ENCODE assay signal across 8 mouse cellular contexts in the genomic region with DNA sequence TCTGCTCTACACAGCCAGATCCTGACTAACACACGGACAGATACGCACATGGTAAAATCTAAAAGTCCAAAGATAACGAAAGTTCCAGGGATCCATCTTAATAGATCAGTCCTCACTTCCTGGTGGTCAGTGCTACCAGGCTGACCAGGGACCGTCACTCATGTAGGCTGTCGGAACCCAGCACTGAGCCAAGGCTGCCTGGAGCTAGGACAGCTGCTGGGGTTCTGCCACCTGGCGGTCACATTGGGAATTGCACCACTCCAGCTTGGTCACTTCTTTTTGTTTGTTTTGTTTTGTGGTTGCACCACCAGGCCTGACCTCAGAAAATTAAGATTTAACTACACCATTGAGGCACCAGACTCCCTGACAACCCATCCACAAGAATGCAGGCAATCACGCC. TPM values are rescaled to one million over a fixed set of nuclear protein-coding genes. Genes with fewer than 3 reads are reported as not detected.
DNase-seq lines count a peak whose midpoint lies in the region; ATAC-seq and TF ChIP-seq lines count a peak whose summit lies in the region.

No protein-coding gene starts in this region.

- intact Hi-C loops in left cerebral cortex, postnatal 14 days (cut with DNase I): loop anchor here (10.0 kb wide), 1 partner anchor 337 kb away; no protein-coding TSS in a partner anchor

- peak in 1 of 2 experiments; percentile 59 for DNase-seq in layer of hippocampus, adult 2 months (ENCODE audit: low spot score in 2 of 2)
- DNase-seq in layer of hippocampus, adult 9-11 months: no peak
- peak; percentile 70 for DNase-seq in brain, adult 2 months (ENCODE audit: low read depth, low spot score)
- peak; percentile 71 for DNase-seq in forelimb bud, embryonic 11.5 days (ENCODE audit: low read depth, low spot score)
- DNase-seq in left cerebral cortex, postnatal 14 days (ENCODE audit: low spot score in 2 of 2): peak; percentile 58 to 61
- DNase-seq in neural tube, embryonic 11.5 days (ENCODE audit: low spot score): peak; percentile 69
- DNase-seq in c-Kit-positive CD71-positive TER-119-positive erythroid progenitor cells, embryonic 14.5 days (ENCODE audit: low spot score): no peak

- no peaks in the 10 kb centered on the region for H3K36me3 ChIP-seq in ES-Bruce4 (ENCODE audit: control insufficient read depth, insufficient read depth, low read length, poor library complexity, severe bottlenecking)
- no peaks in the 10 kb centered on the region for H3K36me3 ChIP-seq in neural tube, embryonic 11.5 days (ENCODE audit: control insufficient read depth, insufficient read depth, low read length)

- no peak overlapping the region for H3K9ac ChIP-seq in ES-Bruce4 (ENCODE audit: low read depth, poor library complexity, severe bottlenecking)
- H3K9ac ChIP-seq in neural tube, embryonic 11.5 days (ENCODE audit: low read length): no peak overlapping the region

- H3K4me3 ChIP-seq in layer of hippocampus, adult 2 months: no peak overlapping the region
- H3K4me3 ChIP-seq in ES-Bruce4 (ENCODE audit: low read depth, low read length): no peak overlapping the region
- H3K4me3 ChIP-seq in neural tube, embryonic 11.5 days (ENCODE audit: low read depth, low read length): no peak overlapping the region

- no peaks in the 10 kb centered on the region for H3K27me3 ChIP-seq in ES-Bruce4 (ENCODE audit: control insufficient read depth, insufficient read depth, low read length, poor library complexity, severe bottlenecking)
- H3K27me3 ChIP-seq in neural tube, embryonic 11.5 days (ENCODE audit: control insufficient read depth, insufficient read depth, low read length): no peaks in the 10 kb centered on the region; the same call in 1 of the 2 replicates

- TF ChIP-seq CTCF in layer of hippocampus, adult 2 months (conservative IDR thresholded peaks at IDR 0.05): peak; percentile 96
- TF ChIP-seq CTCF in ES-Bruce4 (IDR thresholded peaks at IDR 0.05; ENCODE audit: low read depth, low read length): peak; percentile 91

- no peak for TF ChIP-seq EP300 in ES-Bruce4 (IDR thresholded peaks at IDR 0.05; ENCODE audit: insufficient read depth, low read depth, low read length)

- TF ChIP-seq POLR2A in ES-Bruce4 (IDR thresholded peaks at IDR 0.05; ENCODE audit: insufficient read depth, low read length): no peak

- 42% methylated on average over 7 of the region's 7 CpGs for WGBS in neural tube, embryonic 11.5 days

- no peaks in the 10 kb centered on the region for H3K9me3 ChIP-seq in ES-Bruce4 (replicated peaks; ENCODE audit: control insufficient read depth, insufficient read depth, low read length, poor library complexity, severe bottlenecking)
- no peaks in the 10 kb centered on the region for H3K9me3 ChIP-seq in neural tube, embryonic 11.5 days (ENCODE audit: control insufficient read depth, low read length)

- no peak overlapping the region for H3K27ac ChIP-seq in layer of hippocampus, adult 2 months
- H3K27ac ChIP-seq in ES-Bruce4 (ENCODE audit: insufficient read depth, low read length): no peak overlapping the region
- H3K27ac ChIP-seq in neural tube, embryonic 11.5 days (ENCODE audit: low read depth, low read length): no peak overlapping the region

- no peak overlapping the region for H3K4me2 ChIP-seq in neural tube, embryonic 11.5 days (ENCODE audit: low read depth)

- ATAC-seq in neural tube, embryonic 11.5 days (ENCODE audit: insufficient read depth, low FRiP score, low TSS enrichment): peak; percentile 49; the same call in 1 of the 2 replicates

- no peaks in the 10 kb centered on the region for H3K4me1 ChIP-seq in ES-Bruce4 (ENCODE audit: control insufficient read depth, insufficient read depth, low read length)
- H3K4me1 ChIP-seq in neural tube, embryonic 11.5 days (ENCODE audit: control insufficient read depth, insufficient read depth, low read length): peaks cover 4% of the 10 kb centered on the region; the same call in 1 of the 2 replicates

RNA-seq across cellular contexts. Expression of a gene that starts 14.6 kb away (rescaled TPM):
- 10 to 100 TPM; 17.2 to 17.9 TPM for total RNA-seq in layer of hippocampus, adult 2 months (2021)
- 4.2 and 4.9 TPM in 2 replicates for polyA plus RNA-seq in ES-Bruce4 (2011; ENCODE audit: insufficient read depth, insufficient read length, low read depth, missing spikeins)
- total RNA-seq in left cerebral cortex, postnatal 14 days (2021): 10 to 100 TPM in 1 of 2 experiments, 1 to 10 TPM in 1; 9.5 to 10.1 TPM
- polyA plus RNA-seq in neural tube, embryonic 11.5 days (2014; fragmentation: Nextera tagmentation; extraction: Ambion mirVana): 5.4 and 7.3 TPM in 2 replicates

Comparison
In these comparisons a context has a peak if more than half of its experiments do, and no peak if none do; other contexts are left out.
1. DNase-seq: peak in brain, adult 2 months (single experiment), forelimb bud, embryonic 11.5 days (single experiment), left cerebral cortex, postnatal 14 days (2 of 2) and neural tube, embryonic 11.5 days (single experiment); none in layer of hippocampus, adult 9-11 months (single experiment) and c-Kit-positive CD71-positive TER-119-positive erythroid progenitor cells, embryonic 14.5 days (single experiment).